Mouse (Mus musculus) liver, embryonic 13.5 days (tissue): ENCODE data around the gene Spata46. TPM values are rescaled to one million over a fixed set of nuclear protein-coding genes. Genes with fewer than 3 reads are reported as not detected.

Experiments
- ATAC-seq: fragments of 200-750 bp; cut with Nextera tagmentation; 2 replicates; pipeline ENCODE4 v1.8.0; 2017; ENCODE audit warnings: low read depth, mild to moderate bottlenecking, moderate number of reproducible peaks, moderate library complexity
- DNase-seq: peaks from one replicate; pipeline ENCODE4 v3.0.0; 2022
- H3K27ac ChIP-seq: fragments of 300-500 bp; sonication (generic); 2 replicates; pipeline ENCODE4 v1.5.1; 2015; ENCODE audit warnings: moderate library complexity, mild to moderate bottlenecking, inconsistent platforms
- H3K27me3 ChIP-seq: fragments of 300-500 bp; sonication (generic); 2 replicates; pipeline ENCODE4 v1.6.1; 2015; ENCODE audit warnings: mild to moderate bottlenecking, inconsistent platforms
- H3K36me3 ChIP-seq: fragments of 300-500 bp; sonication (generic); 2 replicates; pipeline ENCODE4 v1.6.1; 2015; ENCODE audit warnings: mild to moderate bottlenecking, inconsistent platforms
- H3K4me1 ChIP-seq: fragments of 300-500 bp; sonication (generic); replicated peaks from 2 replicates; pipeline ENCODE4 v1.6.1; 2015; ENCODE audit warnings: inconsistent platforms
- H3K4me2 ChIP-seq: fragments of 300-500 bp; sonication (generic); 2 replicates; pipeline ENCODE4 v1.6.1; 2015; ENCODE audit warnings: inconsistent platforms, mild to moderate bottlenecking, moderate library complexity
- H3K4me3 ChIP-seq: fragments of 300-500 bp; sonication (generic); replicated peaks from 2 replicates; pipeline ENCODE4 v1.5.1; 2015; ENCODE audit warnings: mild to moderate bottlenecking, inconsistent platforms
- H3K9ac ChIP-seq: fragments of 300-500 bp; sonication (generic); 2 replicates; pipeline ENCODE4 v1.6.1; 2015; ENCODE audit warnings: mild to moderate bottlenecking, inconsistent platforms
- H3K9me3 ChIP-seq: fragments of 300-500 bp; sonication (generic); replicated peaks from 2 replicates; pipeline ENCODE4 v1.6.1; 2016; ENCODE audit warnings: inconsistent platforms
- WGBS: fragments of 180-500 bp; shearing (Covaris S2); methylation state at CpG from one replicate; pipeline ENCODE4 v1.1.7; 2015; ENCODE audit not compliant: insufficient replicate concordance; 5-methylcytosine and 5-hydroxymethylcytosine counted together
- polyA plus RNA-seq: library from polyadenylated mRNA; unstranded; fragments of >200 nt; fragmentation: Nextera tagmentation; extraction: Ambion mirVana; gene quantifications from 2 replicates; pipeline ENCODE4 v1.2.1, GENCODE M21; 2015

Spata46 gene
- polyA plus RNA-seq, 1 experiment from 2014 or later, result 0.31 TPM

GRCm38 (mm10) chr1:170343081-170343480, 34.5 kb downstream of the Spata46 start:
- H3K36me3 ChIP-seq, result no peaks in the 10 kb centered on the region

GRCm38 (mm10) chr1:170343906-170344305, 35.3 kb downstream of the Spata46 start:
- H3K36me3 ChIP-seq, result no peaks in the 10 kb centered on the region
- ATAC-seq (no peak), DNase-seq (no peak)
- no peak overlapping the region for H3K4me2 ChIP-seq
- no peak overlapping the region for H3K9ac ChIP-seq
- 83% methylated on average over 4 of the region's 4 CpGs for WGBS
- H3K9me3 ChIP-seq, result no peaks in the 10 kb centered on the region
- no peak overlapping the region for H3K4me3 ChIP-seq
- H3K4me1 ChIP-seq, result no peaks in the 10 kb centered on the region
- no peak overlapping the region for H3K27ac ChIP-seq
- H3K27me3 ChIP-seq, result no peaks in the 10 kb centered on the region

More at GRCm38 (mm10) chr1:170343081-170343480, 34.5 kb downstream of the Spata46 start:
- Histone ChIP-seq H3K27me3 (no peaks in the 10 kb centered on the region), H3K4me3 (no peak overlapping the region), H3K4me1 (no peaks in the 10 kb centered on the region), H3K4me2 (no peak overlapping the region), H3K27ac (no peak overlapping the region), H3K9me3 (no peaks in the 10 kb centered on the region), H3K9ac (no peak overlapping the region)
- DNase-seq, result no peak
- WGBS, result 68% methylated on average over 8 of the region's 8 CpGs
- no peak for ATAC-seq

- no peak overlapping the region for H3K9ac ChIP-seq
- H3K27me3 ChIP-seq, result no peaks in the 10 kb centered on the region
- H3K4me1 ChIP-seq, result 0 out of 2 replicates have a peak, but pooled peaks cover 3% of the 10 kb centered on the region
- DNase-seq (no peak), ATAC-seq (no peak)
- WGBS, result 54% methylated on average over 3 of the region's 3 CpGs
- H3K36me3 ChIP-seq, result no peaks in the 10 kb centered on the region
- H3K4me2 ChIP-seq, result no peak overlapping the region
- H3K9me3 ChIP-seq, result no peaks in the 10 kb centered on the region
- no peak overlapping the region for H3K27ac ChIP-seq
- H3K4me3 ChIP-seq, result no peak overlapping the region
These were observed 37.7 kb downstream of the Spata46 start for GRCm38 (mm10) chr1:170346266-170346665.

GRCm38 (mm10) chr1:170351080-170351479, 42.5 kb downstream of the Spata46 start:
- Histone ChIP-seq H3K9ac (no peak overlapping the region), H3K4me2 (no peak overlapping the region), H3K4me3 (no peak overlapping the region), H3K9me3 (no peaks in the 10 kb centered on the region), H3K4me1 (0 out of 2 replicates have a peak, but pooled peaks cover 3% of the 10 kb centered on the region), H3K27me3 (no peaks in the 10 kb centered on the region), H3K27ac (no peak overlapping the region), H3K36me3 (no peaks in the 10 kb centered on the region)
- no peak for ATAC-seq
- no peak for DNase-seq

- WGBS, result 48% methylated on average over 3 of the region's 3 CpGs
- H3K4me3 ChIP-seq, result no peak overlapping the region
- DNase-seq, result no peak
- no peak overlapping the region for H3K9ac ChIP-seq
- no peaks in the 10 kb centered on the region for H3K9me3 ChIP-seq
- H3K4me1 ChIP-seq, result 0 out of 2 replicates have a peak, but pooled peaks cover 3% of the 10 kb centered on the region
- no peak overlapping the region for H3K4me2 ChIP-seq
- no peaks in the 10 kb centered on the region for H3K27me3 ChIP-seq
- ATAC-seq, result no peak
- H3K27ac ChIP-seq, result no peak overlapping the region
- no peaks in the 10 kb centered on the region for H3K36me3 ChIP-seq
These were observed 44.7 kb downstream of the Spata46 start for GRCm38 (mm10) chr1:170353335-170353734.

- Histone ChIP-seq H3K9ac (no peak overlapping the region), H3K9me3 (no peaks in the 10 kb centered on the region), H3K4me3 (no peak overlapping the region), H3K36me3 (no peaks in the 10 kb centered on the region), H3K4me2 (no peak overlapping the region), H3K27me3 (no peaks in the 10 kb centered on the region), H3K27ac (no peak overlapping the region), H3K4me1 (peaks cover 14% of the 10 kb centered on the region; the same call in 1 of the 2 replicates)
- DNase-seq (no peak), ATAC-seq (no peak)
- WGBS, result 66% methylated on average over 10 of the region's 10 CpGs
These were observed 51.7 kb downstream of the Spata46 start for GRCm38 (mm10) chr1:170360183-170360915.

Other genes with a start within 250 kb of the Spata46 start
- gene Ddr2, start 198.0 kb upstream of the Spata46 start, polyA plus RNA-seq, result 1.7 and 2.0 TPM in 2 replicates
- gene Uap1, start 133.8 kb upstream of the Spata46 start, polyA plus RNA-seq, result 34.8 and 41.5 TPM in 2 replicates
- gene Uhmk1, start 93.4 kb upstream of the Spata46 start, polyA plus RNA-seq, result 5.6 and 7.1 TPM in 2 replicates
- not detected in 2 replicates for gene Sh2d1b2, start 76.1 kb upstream of the Spata46 start, polyA plus RNA-seq
- gene Sh2d1b1, start 31.5 kb upstream of the Spata46 start, polyA plus RNA-seq, result 0.14 and 0.20 TPM in 2 replicates
- 0.83 and 1.0 TPM in 2 replicates for gene Gm7694, start 2.5 kb upstream of the Spata46 start, polyA plus RNA-seq